14 mouse cellular contexts compared by ENCODE assay signal in genomic region chr1:138957111-138957510, GRCm38 (mm10). TPM values are rescaled to one million over a fixed set of nuclear protein-coding genes. Genes with fewer than 3 reads are reported as not detected.
DNase-seq lines count a peak whose midpoint lies in the region; ATAC-seq and TF ChIP-seq lines count a peak whose summit lies in the region.
"Had no signal": no experiment of that assay in that cellular context is flagged by ENCODE, and none has a peak within 500 bp of the region (broad histone marks: within the 10 kb centered on the region; RNA-seq: fewer than 3 reads in every experiment).

No protein-coding gene starts in this region.

- no peak overlapping the region for H3K4me3 ChIP-seq in kidney, adult 2 months (ENCODE audit: insufficient read depth, low read depth, low read length)
- no peak overlapping the region for H3K4me3 ChIP-seq in kidney, embryonic 14.5 days (ENCODE audit: low read length)
- no peak overlapping the region for H3K4me3 ChIP-seq in ES-Bruce4 (ENCODE audit: low read depth, low read length)
- H3K4me3 ChIP-seq: heart, embryonic 10.5 days; megakaryocyte, embryonic 14.5 days had no signal

- no peaks in the 10 kb centered on the region; the same call in 1 of the 2 replicates for H3K27me3 ChIP-seq in kidney, adult 2 months (replicated peaks; ENCODE audit: control insufficient read depth, insufficient read depth, low read length)
- no peaks in the 10 kb centered on the region for H3K27me3 ChIP-seq in kidney, embryonic 14.5 days (ENCODE audit: control insufficient read depth, insufficient read depth, low read length)
- no peaks in the 10 kb centered on the region for H3K27me3 ChIP-seq in ES-Bruce4 (ENCODE audit: control insufficient read depth, insufficient read depth, low read length, poor library complexity, severe bottlenecking)
- H3K27me3 ChIP-seq: megakaryocyte, embryonic 14.5 days had no signal

- ATAC-seq in kidney, embryonic 14.5 days (ENCODE audit: low FRiP score, low TSS enrichment) = no peak

- no peak overlapping the region for H3K9ac ChIP-seq in kidney, embryonic 14.5 days (ENCODE audit: low read depth, low read length)
- H3K9ac ChIP-seq in ES-Bruce4 (ENCODE audit: low read depth, poor library complexity, severe bottlenecking) = no peak overlapping the region

- TF ChIP-seq CTCF in kidney, adult 2 months (conservative IDR thresholded peaks at IDR 0.05; ENCODE audit: insufficient read depth, insufficient read length, low read depth, low read length) = no peak
- TF ChIP-seq CTCF in ES-Bruce4 (IDR thresholded peaks at IDR 0.05; ENCODE audit: low read depth, low read length) = no peak

- H3K4me1 ChIP-seq in kidney, adult 2 months (ENCODE audit: control insufficient read depth, insufficient read depth, low read length) = peaks cover 3% of the 10 kb centered on the region; the same call in 1 of the 2 replicates
- H3K4me1 ChIP-seq in kidney, embryonic 14.5 days (ENCODE audit: control insufficient read depth, insufficient read depth, low read length) = 0 out of 2 replicates have a peak, but pooled peaks cover 4% of the 10 kb centered on the region
- no peaks in the 10 kb centered on the region for H3K4me1 ChIP-seq in ES-Bruce4 (ENCODE audit: control insufficient read depth, insufficient read depth, low read length)
- H3K4me1 ChIP-seq: heart, embryonic 10.5 days had no signal

- no peak for TF ChIP-seq EP300 in ES-Bruce4 (IDR thresholded peaks at IDR 0.05; ENCODE audit: insufficient read depth, low read depth, low read length)

- 60% methylated on average over 4 of the region's 4 CpGs for WGBS in kidney, adult 2 months
- 74% methylated on average over 4 of the region's 4 CpGs for WGBS in kidney, embryonic 14.5 days

- no peak for TF ChIP-seq POLR2A in kidney, adult 2 months (IDR thresholded peaks at IDR 0.05; ENCODE audit: low read depth, low read length)
- TF ChIP-seq POLR2A in ES-Bruce4 (IDR thresholded peaks at IDR 0.05; ENCODE audit: insufficient read depth, low read length) = no peak

- H3K9me3 ChIP-seq in kidney, embryonic 14.5 days (ENCODE audit: control insufficient read depth, low read length) = no peaks in the 10 kb centered on the region
- H3K9me3 ChIP-seq in ES-Bruce4 (replicated peaks; ENCODE audit: control insufficient read depth, insufficient read depth, low read length, poor library complexity, severe bottlenecking) = no peaks in the 10 kb centered on the region
- H3K9me3 ChIP-seq: heart, embryonic 10.5 days; megakaryocyte, embryonic 14.5 days had no signal

- no peak overlapping the region for H3K27ac ChIP-seq in kidney, adult 2 months (ENCODE audit: insufficient read depth, low read depth, low read length)
- no peak overlapping the region for H3K27ac ChIP-seq in kidney, embryonic 14.5 days (ENCODE audit: low read depth, low read length)
- H3K27ac ChIP-seq in ES-Bruce4 (ENCODE audit: insufficient read depth, low read length) = peak overlapping the region; percentile 36; the same call in 1 of the 2 replicates
- H3K27ac ChIP-seq: heart, embryonic 10.5 days had no signal

- H3K4me2 ChIP-seq in kidney, embryonic 14.5 days (replicated peaks; ENCODE audit: low read depth, low read length) = no peak overlapping the region
- H3K4me2 ChIP-seq: liver, embryonic 11.5 days had no signal

- DNase-seq in kidney, adult 2 months = peak; percentile 24
- DNase-seq in T-cell, adult 2 months (ENCODE audit: low spot score) = peak; percentile 15
- peak; percentile 47 for DNase-seq in retina, embryonic 14.5 days (ENCODE audit: low spot score)
- DNase-seq in thymus, postnatal 10 days (ENCODE audit: low spot score in 2 of 2) = no peak
- DNase-seq in cerebellum, adult 11 months = no peak
- DNase-seq: cerebellum, adult 8-10 months; kidney, postnatal 10 days; lung, adult 2 months; thymus, postnatal 36 days had no signal

- no peaks in the 10 kb centered on the region for H3K36me3 ChIP-seq in kidney, adult 2 months (ENCODE audit: control insufficient read depth, insufficient read depth, low read length)
- no peaks in the 10 kb centered on the region for H3K36me3 ChIP-seq in kidney, embryonic 14.5 days (ENCODE audit: control insufficient read depth, insufficient read depth, low read length)
- H3K36me3 ChIP-seq in ES-Bruce4 (ENCODE audit: control insufficient read depth, insufficient read depth, low read length, poor library complexity, severe bottlenecking) = no peaks in the 10 kb centered on the region
- H3K36me3 ChIP-seq: heart, embryonic 10.5 days had no signal

RNA-seq across cellular contexts. Expression of gene Dennd1b, which starts 6.1 kb away (rescaled TPM):
- 6.1 and 7.4 TPM in 2 replicates for polyA plus RNA-seq in kidney, adult 2 months (2012; rRNA removed)
- polyA plus RNA-seq in kidney, embryonic 14.5 days (2014; fragmentation: Nextera tagmentation; extraction: Ambion mirVana) = 10.7 and 13.1 TPM in 2 replicates
- polyA plus RNA-seq in ES-Bruce4 (2011; ENCODE audit: insufficient read depth, insufficient read length, low read depth, missing spikeins) = 25.8 and 29.1 TPM in 2 replicates

Comparison
In these comparisons a context has a peak if more than half of its experiments do, and no peak if none do; other contexts are left out.
1. DNase-seq: peak in kidney, adult 2 months (single experiment), T-cell, adult 2 months (single experiment) and retina, embryonic 14.5 days (single experiment); none in thymus, postnatal 10 days (0 of 2) and cerebellum, adult 11 months (single experiment).